11 mouse cellular contexts compared by ENCODE assay signal in the genomic region with DNA sequence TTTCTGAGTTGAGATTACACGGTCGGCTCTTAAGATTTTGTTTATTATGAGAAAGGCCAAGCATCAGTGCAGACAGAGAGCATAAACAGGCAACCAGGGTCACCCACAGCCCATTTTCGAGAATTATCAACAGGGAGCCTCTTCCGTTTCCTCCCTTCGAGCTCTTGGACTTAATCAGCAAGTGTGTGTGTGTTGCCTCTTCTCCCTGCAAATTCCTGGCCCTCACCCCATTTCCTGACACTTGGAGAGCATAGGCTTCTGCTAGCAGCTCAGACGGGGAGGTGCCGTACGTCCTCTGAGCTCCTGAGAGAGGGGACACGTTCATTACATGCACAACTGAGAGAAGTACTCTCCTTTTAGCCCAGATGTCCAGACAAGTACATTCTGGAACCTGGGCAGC. TPM values are rescaled to one million over a fixed set of nuclear protein-coding genes. Genes with fewer than 3 reads are reported as not detected.
DNase-seq lines count a peak whose midpoint lies in the region.
"Had no signal": no experiment of that assay in that cellular context is flagged by ENCODE, and none has a peak within 500 bp of the region (broad histone marks: within the 10 kb centered on the region; RNA-seq: fewer than 3 reads in every experiment).

No protein-coding gene starts in this region.

- intact Hi-C loops in heart, postnatal 25 days (cut with DNase I), result no loop called here

- peak; percentile 93 for DNase-seq in heart, adult 11 months
- DNase-seq in heart, postnatal 25 days (ENCODE audit: low spot score), result no peak
- peak; percentile 48 for DNase-seq in ovary, postnatal 36 days (ENCODE audit: low spot score)
- no peak for DNase-seq in ovary, postnatal 14 days (ENCODE audit: low spot score)
- DNase-seq in kidney, postnatal 36 days, result peak; percentile 31 to 56
- peak; percentile 36 for DNase-seq in lung, postnatal 36 days
- no peak for DNase-seq in left cerebral cortex, adult 18-20 months (ENCODE audit: low spot score in 2 of 2)
- no peak for DNase-seq in spleen, postnatal 36 days (ENCODE audit: low spot score in 2 of 2)
- DNase-seq: gastrocnemius, postnatal 25 days; layer of hippocampus, adult 9-11 months; right cerebral cortex, postnatal 4 days had no signal

RNA-seq across cellular contexts. Expression of a gene that starts 10.4 kb away (rescaled TPM):
- total RNA-seq in heart, postnatal 25 days (2021), result not detected
- not detected for total RNA-seq in left cerebral cortex, adult 18-20 months (2021)
- total RNA-seq: gastrocnemius, postnatal 25 days had no signal

RNA-seq across cellular contexts. Expression of a gene that starts 27.0 kb away (rescaled TPM):
- not detected for total RNA-seq in heart, postnatal 25 days (2021)
- total RNA-seq in left cerebral cortex, adult 18-20 months (2021), result not detected
- total RNA-seq: gastrocnemius, postnatal 25 days had no signal

RNA-seq across cellular contexts. Expression of a gene that starts 37.9 kb away (rescaled TPM):
- not detected for total RNA-seq in heart, postnatal 25 days (2021)
- total RNA-seq in left cerebral cortex, adult 18-20 months (2021), result not detected
- total RNA-seq: gastrocnemius, postnatal 25 days had no signal

RNA-seq across cellular contexts. Expression of a gene that starts 44.7 kb away (rescaled TPM):
- not detected for total RNA-seq in heart, postnatal 25 days (2021)
- not detected for total RNA-seq in left cerebral cortex, adult 18-20 months (2021)
- total RNA-seq: gastrocnemius, postnatal 25 days had no signal

RNA-seq across cellular contexts. Expression of a gene that starts 52.0 kb away (rescaled TPM):
- total RNA-seq in heart, postnatal 25 days (2021), result under 1 TPM; 0.34 to 0.81 TPM
- total RNA-seq in left cerebral cortex, adult 18-20 months (2021), result under 1 TPM; 0.19 to 0.21 TPM

Comparison
In these comparisons a context has a peak if more than half of its experiments do, and no peak if none do; other contexts are left out.
1. DNase-seq: peak in heart, adult 11 months (single experiment), ovary, postnatal 36 days (single experiment), kidney, postnatal 36 days (2 of 2) and lung, postnatal 36 days (single experiment); none in heart, postnatal 25 days (single experiment), ovary, postnatal 14 days (single experiment), left cerebral cortex, adult 18-20 months (0 of 2) and spleen, postnatal 36 days (0 of 2).